ENCODE assay signal across 7 mouse cellular contexts in genomic region chr12:84316721-84317621, GRCm38 (mm10). TPM values are rescaled to one million over a fixed set of nuclear protein-coding genes. Genes with fewer than 3 reads are reported as not detected.
DNase-seq lines count a peak whose midpoint lies in the region; ATAC-seq lines count a peak whose summit lies in the region.

Gene Zfp410 (plus strand): TSS chr12:84316852.

- peaks cover 4% of the 10 kb centered on the region; the same call in 1 of the 2 replicates for H3K4me1 ChIP-seq in embryonic facial prominence, embryonic 11.5 days (ENCODE audit: control insufficient read depth, insufficient read depth, low read length)
- H3K4me1 ChIP-seq in limb, embryonic 11.5 days (ENCODE audit: control insufficient read depth, insufficient read depth, low read length): peaks cover 3% of the 10 kb centered on the region; the same call in 1 of the 2 replicates
- peaks cover 10% of the 10 kb centered on the region for H3K4me1 ChIP-seq in midbrain, embryonic 14.5 days (ENCODE audit: control insufficient read depth, insufficient read depth, low read length)

- under 1% methylated on average over 75 of the region's 77 CpGs for WGBS in embryonic facial prominence, embryonic 11.5 days
- WGBS in limb, embryonic 11.5 days: under 1% methylated on average over 67 of the region's 77 CpGs
- WGBS in midbrain, embryonic 14.5 days: under 1% methylated on average over 77 of the region's 77 CpGs

- H3K4me2 ChIP-seq in embryonic facial prominence, embryonic 11.5 days (ENCODE audit: low read depth, low read length): peak within 1 kb of the TSS; percentile 74
- H3K4me2 ChIP-seq in limb, embryonic 11.5 days (ENCODE audit: low read depth, severe bottlenecking): peak within 1 kb of the TSS; percentile 64
- H3K4me2 ChIP-seq in midbrain, embryonic 14.5 days (ENCODE audit: low read length): peak within 1 kb of the TSS; percentile 94

- peak within 1 kb of the TSS; percentile 87 for H3K27ac ChIP-seq in embryonic facial prominence, embryonic 11.5 days (replicated peaks; ENCODE audit: low read depth, low read length)
- peak within 1 kb of the TSS; percentile 82 for H3K27ac ChIP-seq in limb, embryonic 11.5 days (replicated peaks; ENCODE audit: low read depth, low read length)
- H3K27ac ChIP-seq in midbrain, embryonic 14.5 days (replicated peaks; ENCODE audit: low read depth, low read length): peak within 1 kb of the TSS; percentile 95

- DNase-seq in adrenal gland, postnatal 14 days: peak; percentile 93
- peak; percentile 94 for DNase-seq in embryonic facial prominence, embryonic 11.5 days (ENCODE audit: low spot score)
- DNase-seq in heart, adult 11 months: peak; percentile 99
- DNase-seq in kidney, adult 18-20 months: peak; percentile 92
- DNase-seq in limb, embryonic 11.5 days (ENCODE audit: low spot score): peak; percentile 93
- DNase-seq in midbrain, embryonic 14.5 days: peak; percentile 90
- DNase-seq in spleen, adult 18-20 months: peak; percentile 64 to 74

- no peaks in the 10 kb centered on the region for H3K9me3 ChIP-seq in embryonic facial prominence, embryonic 11.5 days (replicated peaks; ENCODE audit: control insufficient read depth, low read length)
- no peaks in the 10 kb centered on the region for H3K9me3 ChIP-seq in limb, embryonic 11.5 days (ENCODE audit: control insufficient read depth, low read length)
- H3K9me3 ChIP-seq in midbrain, embryonic 14.5 days (ENCODE audit: control insufficient read depth, low read length): no peaks in the 10 kb centered on the region

- H3K36me3 ChIP-seq in embryonic facial prominence, embryonic 11.5 days (replicated peaks; ENCODE audit: control insufficient read depth, insufficient read depth, low read depth, low read length): no peaks in the 10 kb centered on the region
- H3K36me3 ChIP-seq in limb, embryonic 11.5 days (ENCODE audit: control insufficient read depth, insufficient read depth, low read length): no peaks in the 10 kb centered on the region
- H3K36me3 ChIP-seq in midbrain, embryonic 14.5 days (ENCODE audit: control insufficient read depth, insufficient read depth, low read length): no peaks in the 10 kb centered on the region

- H3K9ac ChIP-seq in embryonic facial prominence, embryonic 11.5 days (replicated peaks; ENCODE audit: low read length): peak within 1 kb of the TSS; percentile 93
- H3K9ac ChIP-seq in limb, embryonic 11.5 days (ENCODE audit: low read length): peak within 1 kb of the TSS; percentile 73
- H3K9ac ChIP-seq in midbrain, embryonic 14.5 days (replicated peaks; ENCODE audit: low read length): peak within 1 kb of the TSS; percentile 94

- ATAC-seq in embryonic facial prominence, embryonic 11.5 days (replicated peaks; ENCODE audit: insufficient number of reproducible peaks, low FRiP score, low TSS enrichment, low read depth): peak; percentile 95
- peak; percentile 95 for ATAC-seq in limb, embryonic 11.5 days (ENCODE audit: insufficient number of reproducible peaks, low FRiP score, low TSS enrichment, low read depth)
- peak; percentile 94 for ATAC-seq in midbrain, embryonic 14.5 days (ENCODE audit: low FRiP score, low TSS enrichment)

- H3K27me3 ChIP-seq in embryonic facial prominence, embryonic 11.5 days (ENCODE audit: control insufficient read depth, insufficient read depth, low read length): no peaks in the 10 kb centered on the region
- H3K27me3 ChIP-seq in limb, embryonic 11.5 days (ENCODE audit: control insufficient read depth, insufficient read depth, low read length): no peaks in the 10 kb centered on the region
- H3K27me3 ChIP-seq in midbrain, embryonic 14.5 days (ENCODE audit: control insufficient read depth, insufficient read depth, low read length): no peaks in the 10 kb centered on the region

- peak within 1 kb of the TSS; percentile 91 for H3K4me3 ChIP-seq in embryonic facial prominence, embryonic 11.5 days (ENCODE audit: low read depth, low read length)
- peak within 1 kb of the TSS; percentile 74 for H3K4me3 ChIP-seq in limb, embryonic 11.5 days (ENCODE audit: low read depth, low read length)
- peak within 1 kb of the TSS; percentile 99 for H3K4me3 ChIP-seq in midbrain, embryonic 14.5 days (replicated peaks; ENCODE audit: low read depth, low read length)

RNA-seq across cellular contexts. Expression of gene Zfp410, which starts in this region (rescaled TPM):
- total RNA-seq in adrenal gland, postnatal 14 days (2021): 42.2 and 52.6 TPM in 2 replicates
- polyA plus RNA-seq in embryonic facial prominence, embryonic 11.5 days (2014; fragmentation: Nextera tagmentation; extraction: Ambion mirVana): 111 and 114 TPM in 2 replicates
- 111 and 125 TPM in 2 replicates for polyA plus RNA-seq in limb, embryonic 11.5 days (2014; fragmentation: Nextera tagmentation; extraction: Ambion mirVana)
- polyA plus RNA-seq in midbrain, embryonic 14.5 days (2014; fragmentation: Nextera tagmentation; extraction: Ambion mirVana): 62.9 and 79.8 TPM in 2 replicates

Comparison
In these comparisons a context has a peak if more than half of its experiments do, and no peak if none do; other contexts are left out.
1. Peak in every context shown above with its lines: DNase-seq, ATAC-seq, H3K4me3 ChIP-seq and H3K27ac ChIP-seq.